Mouse (Mus musculus) cortical plate, adult 2 months (tissue): ENCODE measurements around the gene Hsd17b6. TPM values are rescaled to one million over a fixed set of nuclear protein-coding genes. Genes with fewer than 3 reads are reported as not detected.

Source experiments
- H3K27ac ChIP-seq: fragments of 200-500 bp; 2 replicates; pipeline ENCODE4 v1.5.1; 2012; ENCODE audit warnings: low read length, control low read depth, inconsistent platforms; ENCODE audit not compliant: insufficient read depth
- H3K4me1 ChIP-seq: fragments of 200-500 bp; 2 replicates; pipeline ENCODE4 v1.6.1; 2011; ENCODE audit warnings: low read length; ENCODE audit not compliant: control insufficient read depth, insufficient read depth
- H3K4me3 ChIP-seq: fragments of 200-500 bp; 2 replicates; pipeline ENCODE4 v1.5.1; 2011; ENCODE audit warnings: mild to moderate bottlenecking, low read length, control low read depth; ENCODE audit not compliant: insufficient read depth
- CTCF ChIP-seq: fragments of 200-500 bp; IDR thresholded peaks from 2 replicates; pipeline ENCODE4 v1.5.1; 2011; ENCODE audit warnings: mild to moderate bottlenecking, control low read depth, low read length; ENCODE audit not compliant: insufficient read depth; ENCODE audit errors: extremely low read depth
- POLR2A ChIP-seq: fragments of 200-500 bp; IDR thresholded peaks from 2 replicates; pipeline ENCODE4 v1.6.1; 2011; ENCODE audit warnings: mild to moderate bottlenecking, low read length, control low read depth; ENCODE audit not compliant: insufficient read depth; ENCODE audit errors: extremely low read depth
- polyA plus RNA-seq: library from polyadenylated mRNA; depleted of rRNA; stranded (reverse); fragments of >200 nt; gene quantifications from 2 replicates; pipeline ENCODE4 v1.2.3, GENCODE M21; 2012

Hsd17b6 gene
- polyA plus RNA-seq, 1 experiment = not detected

DNA sequence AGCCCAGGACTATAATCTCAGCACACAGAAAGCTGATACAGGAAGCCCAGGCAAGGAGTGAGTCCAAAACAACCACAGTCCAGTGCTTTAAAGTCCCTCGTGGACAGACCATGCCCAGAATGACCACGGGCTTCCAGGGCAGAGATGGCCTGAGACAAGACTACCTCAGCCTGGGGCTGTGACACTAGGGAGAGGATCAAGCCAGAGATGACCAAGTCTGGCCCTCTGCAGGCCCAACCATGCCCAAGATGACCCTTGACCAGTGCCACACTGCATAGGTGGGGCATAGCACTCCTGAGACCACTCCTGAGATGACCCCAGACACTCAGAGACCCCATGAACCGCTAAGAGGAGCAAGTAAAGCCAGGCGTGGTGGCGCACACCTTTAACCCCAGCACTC is 2.3 kb upstream of the Hsd17b6 start:
- H3K4me3 ChIP-seq = no peak overlapping the region
- no peak overlapping the region for H3K27ac ChIP-seq
- H3K4me1 ChIP-seq = no peaks in the 10 kb centered on the region
- TF ChIP-seq CTCF (no peak), POLR2A (no peak)

DNA sequence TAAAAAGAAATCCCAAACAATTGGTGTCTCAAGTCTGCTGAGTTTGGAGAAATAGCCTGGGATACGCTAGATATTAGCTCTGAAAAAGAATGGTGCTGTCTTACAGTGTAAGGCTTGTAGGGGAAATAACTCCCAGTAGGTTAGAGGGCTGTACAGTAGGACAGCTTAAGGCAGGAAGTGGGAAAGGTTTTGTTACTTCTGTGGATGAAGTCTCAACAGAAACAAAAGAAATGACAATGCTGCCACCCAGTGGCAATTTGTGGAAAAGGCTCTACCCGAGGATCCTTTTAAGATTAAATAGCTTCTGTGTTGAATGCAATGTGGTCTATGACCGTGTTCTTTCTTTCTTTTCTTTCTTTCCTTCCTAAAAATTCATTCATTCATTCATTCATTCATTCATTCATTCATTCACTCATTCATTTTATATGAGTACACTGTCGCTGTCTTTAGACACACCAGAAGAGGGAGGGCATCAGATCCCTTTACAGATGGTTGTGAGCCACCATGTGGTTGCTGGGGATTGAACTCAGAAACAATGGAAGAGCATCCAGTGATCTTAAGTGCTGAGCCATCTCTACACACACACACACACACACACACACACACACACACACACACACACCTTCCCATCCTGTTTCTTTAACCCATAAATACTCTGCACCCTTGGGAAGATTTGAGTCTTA is 937 bp upstream of the Hsd17b6 start:
- Histone ChIP-seq H3K27ac (no peak overlapping the region), H3K4me3 (no peak overlapping the region), H3K4me1 (no peaks in the 10 kb centered on the region)
- no peak for TF ChIP-seq POLR2A
- TF ChIP-seq CTCF = peak; percentile 68

DNA sequence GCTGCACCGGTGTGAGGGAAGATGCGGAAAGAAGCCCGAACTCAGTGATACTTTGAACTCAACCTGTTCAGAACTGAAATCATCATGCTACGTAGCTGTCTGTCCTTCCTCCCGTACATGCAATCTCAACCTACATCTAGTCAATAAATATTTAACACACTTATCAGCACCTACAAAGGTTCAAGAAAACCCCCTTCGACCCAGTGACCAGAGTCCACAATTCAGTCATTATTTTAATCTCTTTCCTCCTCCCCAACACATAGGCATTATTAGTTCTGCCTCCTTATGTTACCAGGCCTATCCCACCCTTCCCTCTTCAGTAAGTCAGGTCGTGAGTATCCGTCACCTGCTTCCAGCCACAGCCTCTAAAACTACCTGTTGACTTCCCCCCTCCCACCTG is 1.9 kb downstream of the Hsd17b6 start:
- Histone ChIP-seq H3K4me3 (no peak overlapping the region), H3K27ac (no peak overlapping the region), H3K4me1 (no peaks in the 10 kb centered on the region)
- TF ChIP-seq POLR2A (no peak), CTCF (no peak)

DNA sequence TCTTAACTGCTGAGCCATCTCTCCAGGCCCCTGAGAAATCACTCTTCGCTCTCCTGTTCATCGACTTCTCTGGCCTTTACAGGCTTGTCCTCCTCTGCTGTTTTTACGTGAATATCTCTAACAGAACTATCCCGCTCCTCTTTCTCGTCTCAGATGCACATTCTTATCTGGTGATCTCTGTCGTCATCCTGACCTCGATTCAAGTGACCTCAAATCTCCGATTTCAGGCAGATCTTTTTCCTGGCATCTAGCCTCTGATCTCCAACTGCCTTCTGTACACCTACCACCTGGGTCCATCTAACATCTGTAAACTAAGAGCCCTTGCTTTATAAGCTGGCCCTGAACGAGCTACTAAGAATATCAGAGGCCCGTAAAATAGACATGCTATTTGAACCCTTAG is 2.5 kb downstream of the Hsd17b6 start:
- Histone ChIP-seq H3K4me3 (no peak overlapping the region), H3K27ac (no peak overlapping the region), H3K4me1 (no peaks in the 10 kb centered on the region)
- no peak for TF ChIP-seq POLR2A
- TF ChIP-seq CTCF = no peak

DNA sequence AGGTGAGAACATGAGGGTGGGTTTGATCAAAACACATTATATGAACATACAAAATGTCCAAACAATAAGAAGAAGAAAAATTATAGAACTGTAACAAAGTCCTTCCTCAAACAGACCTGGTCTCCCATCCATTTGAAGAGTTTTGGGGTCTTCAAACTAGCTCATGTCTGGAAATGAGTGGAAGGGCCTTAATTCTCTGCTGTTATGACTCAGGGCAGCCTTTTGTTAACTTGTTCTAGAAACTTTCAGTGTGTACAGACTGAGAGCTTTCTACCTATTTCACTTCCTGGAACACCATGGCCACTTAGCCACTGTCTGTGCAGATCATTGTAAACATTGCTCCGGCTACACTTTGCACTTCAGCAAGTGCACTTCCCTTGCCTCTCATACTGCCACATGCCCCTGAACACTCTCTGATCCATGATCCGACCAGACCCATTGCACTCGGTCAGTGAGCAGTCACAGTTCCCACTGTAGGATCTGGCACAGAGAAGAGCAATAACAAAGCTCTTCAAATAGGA is 4.1 kb downstream of the Hsd17b6 start:
- H3K4me1 ChIP-seq = no peaks in the 10 kb centered on the region
- TF ChIP-seq POLR2A (no peak), CTCF (no peak)
- no peak overlapping the region for H3K4me3 ChIP-seq
- H3K27ac ChIP-seq = no peak overlapping the region

DNA sequence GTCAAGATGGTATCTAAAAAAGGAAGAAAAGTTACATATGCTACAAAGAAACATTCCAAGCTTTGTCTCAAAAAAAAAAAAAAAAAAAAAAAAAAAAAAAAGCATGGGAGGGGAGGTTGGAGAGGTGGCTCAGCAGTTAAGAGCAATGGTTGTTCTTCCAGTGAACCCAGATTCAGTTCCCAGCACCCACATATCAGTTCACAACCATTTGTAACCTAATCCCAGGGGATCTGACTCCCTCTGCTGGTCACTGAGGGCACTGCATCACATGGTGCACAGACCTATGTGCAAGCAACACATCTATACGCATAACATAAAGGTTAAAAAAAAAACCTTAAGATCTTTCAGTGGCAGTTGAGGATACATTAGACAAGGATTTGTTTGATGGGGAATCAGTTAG is 9.2 kb downstream of the Hsd17b6 start:
- H3K4me1 ChIP-seq = no peaks in the 10 kb centered on the region
- H3K27ac ChIP-seq = no peak overlapping the region
- TF ChIP-seq POLR2A = no peak
- TF ChIP-seq CTCF = 0 out of 2 replicates have a peak, but pooled peaks have one; percentile 5
- no peak overlapping the region for H3K4me3 ChIP-seq

DNA sequence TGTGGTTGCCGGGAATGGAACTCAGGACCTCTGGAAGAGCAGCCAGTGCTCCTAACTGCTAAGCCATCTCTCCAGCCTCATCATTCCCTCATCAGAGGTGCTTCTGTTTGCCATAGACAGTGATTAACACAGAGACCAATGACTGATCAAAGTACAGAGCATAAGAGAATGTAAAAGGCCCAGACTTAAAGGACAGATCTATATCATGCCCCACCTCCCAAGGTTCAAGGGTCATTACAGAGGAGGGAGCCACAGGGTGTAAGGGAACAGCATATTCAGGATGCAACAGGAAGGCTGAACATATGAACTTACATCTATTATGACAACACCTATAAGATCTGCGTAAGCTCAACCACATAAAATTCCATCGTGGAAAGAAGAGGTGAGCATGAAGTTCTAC is 10.7 kb downstream of the Hsd17b6 start:
- no peaks in the 10 kb centered on the region for H3K4me1 ChIP-seq
- TF ChIP-seq POLR2A (no peak), CTCF (no peak)
- H3K27ac ChIP-seq = no peak overlapping the region
- no peak overlapping the region for H3K4me3 ChIP-seq

DNA sequence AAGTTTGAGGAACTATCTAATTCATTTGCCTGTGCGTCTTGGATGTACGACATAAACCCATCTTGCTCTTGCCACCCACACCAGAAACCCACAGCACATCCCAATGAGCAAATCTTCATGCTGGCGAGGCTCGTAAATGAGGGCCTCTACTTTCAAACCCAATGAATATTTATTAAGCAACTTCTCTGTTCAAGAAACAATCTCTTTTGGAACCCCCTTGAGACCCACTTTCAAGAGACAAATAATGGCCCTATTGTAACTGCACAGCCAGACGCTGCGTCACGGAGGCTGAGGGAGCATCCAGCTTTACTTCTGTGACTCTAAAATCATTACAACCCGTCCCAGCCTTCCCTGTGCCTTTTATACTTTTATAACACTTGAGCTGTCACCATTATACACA is 21.8 kb downstream of the Hsd17b6 start:
- no peak for TF ChIP-seq CTCF
- TF ChIP-seq POLR2A = no peak
- Histone ChIP-seq H3K4me1 (no peaks in the 10 kb centered on the region), H3K4me3 (no peak overlapping the region), H3K27ac (no peak overlapping the region)

DNA sequence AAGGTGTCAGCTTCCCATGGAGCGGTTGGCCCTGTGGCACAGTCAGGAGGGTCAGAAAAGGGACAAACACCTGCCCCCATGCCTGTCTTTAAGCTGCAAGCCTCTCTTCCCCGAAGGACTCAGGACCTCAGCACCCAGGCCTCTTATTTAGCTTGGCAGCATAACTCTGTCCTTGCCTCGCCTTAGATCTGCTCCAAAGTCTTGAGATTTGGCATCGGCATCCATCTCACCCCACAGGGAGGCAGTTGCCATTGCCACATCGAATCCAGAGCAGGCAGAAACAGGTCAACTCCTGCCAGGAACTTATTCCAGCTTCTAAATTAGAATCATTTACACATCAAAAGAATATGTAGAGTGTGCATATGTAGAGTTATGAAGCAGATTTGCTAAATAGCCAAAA is 22.8 kb downstream of the Hsd17b6 start:
- Histone ChIP-seq H3K4me3 (no peak overlapping the region), H3K27ac (no peak overlapping the region), H3K4me1 (no peaks in the 10 kb centered on the region)
- TF ChIP-seq CTCF (no peak), POLR2A (no peak)

DNA sequence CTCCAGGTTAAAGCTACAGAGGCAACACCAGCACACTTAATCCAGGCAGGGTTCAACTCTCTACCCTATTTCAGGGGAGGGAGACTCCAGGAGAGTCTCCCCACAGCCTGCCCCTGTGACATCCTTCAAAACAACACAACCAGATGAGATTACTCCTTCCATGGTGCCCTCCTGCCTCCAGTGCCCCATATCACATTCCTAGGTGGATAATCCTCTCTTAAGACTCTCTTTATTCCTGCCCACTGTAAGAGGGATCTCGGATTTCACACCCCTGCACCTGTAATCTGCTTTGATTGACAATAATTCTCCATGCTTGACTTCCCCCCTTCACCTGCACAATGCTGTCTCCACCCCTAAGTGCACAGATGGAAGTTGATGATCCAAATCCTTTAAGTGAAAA is 31.9 kb downstream of the Hsd17b6 start:
- H3K27ac ChIP-seq = no peak overlapping the region
- no peak overlapping the region for H3K4me3 ChIP-seq
- H3K4me1 ChIP-seq = no peaks in the 10 kb centered on the region
- TF ChIP-seq CTCF (no peak), POLR2A (no peak)
